Mouse (Mus musculus): ENCODE measurements around the gene Impdh2. TPM values are rescaled to one million over a fixed set of nuclear protein-coding genes. Genes with fewer than 3 reads are reported as not detected.
A peak's percentile ranks its signal among the peaks of the same experiment; 100 is the strongest.

Gene Impdh2
- total and polyA plus RNA-seq, 3 experiments: 405 to 485 (median 483) TPM

DNA sequence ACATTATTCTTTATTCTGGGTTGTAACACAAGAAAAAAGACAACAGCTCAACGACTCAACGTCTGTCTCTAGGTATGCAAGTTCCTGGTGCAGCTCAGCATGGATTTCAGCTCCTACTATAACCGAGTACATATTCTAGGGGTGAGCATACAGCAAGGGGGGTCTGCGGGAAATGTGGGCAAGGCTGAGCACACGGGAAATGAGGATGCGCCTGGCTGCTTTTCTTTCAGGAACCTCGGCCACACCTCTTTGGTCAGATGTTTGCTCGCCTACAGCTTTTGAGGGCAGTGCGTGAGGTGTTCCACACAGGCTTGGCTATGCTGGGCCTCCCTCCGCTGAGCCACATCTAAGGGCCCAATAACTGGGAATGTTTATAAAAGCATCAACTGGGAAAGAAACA lies 12.2 kb downstream of the Impdh2 start:
- Histone ChIP-seq H3K27me3 (replicated peaks) (no peaks in the 10 kb centered on the region), H3K4me1 (ENCODE audit: control insufficient read depth in 1 of 2, insufficient read depth in 2 of 2) (peaks cover 3 to 15% of the 10 kb centered on the region in 2 experiments; a peak in 3 of 4 replicates), H3K4me2 (ENCODE audit: insufficient read depth, low read depth, poor library complexity, severe bottlenecking) (no peak overlapping the region), H3K27ac (ENCODE audit: insufficient read depth, low read depth) (no peak overlapping the region), H3K36me3 (replicated peaks in 1 of 2; ENCODE audit: control insufficient read depth in 1 of 2, insufficient read depth in 1 of 2, low read length in 1 of 2) (peaks cover 39 to 66% of the 10 kb centered on the region in 2 experiments), H3K79me2 (replicated peaks; ENCODE audit: control insufficient read depth, extremely low read depth, insufficient read depth, poor library complexity, severe bottlenecking) (0 out of 2 replicates have a peak, but pooled peaks cover 3% of the 10 kb centered on the region), H3K9me3 (replicated peaks; ENCODE audit: low read length) (no peaks in the 10 kb centered on the region), H3K4me3 (replicated peaks in 1 of 3; ENCODE audit: low read depth in 2 of 3, low read length in 2 of 3, poor library complexity in 1 of 3) (no peak overlapping the region), H3K9ac (ENCODE audit: insufficient read depth, low read depth) (no peak overlapping the region)
- no peak for DNase-seq (ENCODE audit: extremely low read depth)
- in situ Hi-C loops (cut with MboI; ENCODE audit: low pct_ligation_motif_present, low pct_unique_long_range_greater_than_20kb, low sequenced_read_pairs) (no loop called here), dilution Hi-C loops (cut with MboI; ENCODE audit: extremely low pct_ligation_motif_present, extremely low pct_unique_long_range_greater_than_20kb, low sequenced_read_pairs) (no loop called here)
- TF ChIP-seq MEF2A (IDR thresholded peaks at IDR 0.05; ENCODE audit: borderline replicate concordance, low read depth, low read length) (no peak), KAT2A (IDR thresholded peaks at IDR 0.05; ENCODE audit: insufficient replicate concordance, low read length) (no peak), ZKSCAN1 (IDR thresholded peaks at IDR 0.05; ENCODE audit: borderline replicate concordance, low read depth, low read length) (no peak), JUND (conservative IDR thresholded peaks at IDR 0.05; ENCODE audit: low read depth, low read length) (no peak), CHD1 (IDR thresholded peaks at IDR 0.05; ENCODE audit: low read depth, low read length) (no peak), CTCF (conservative IDR thresholded peaks at IDR 0.05 in 1 of 2, IDR thresholded peaks at IDR 0.05 in 1 of 2; ENCODE audit: low read depth in 2 of 2, low read length in 2 of 2) (no peak), TCF12 (IDR thresholded peaks at IDR 0.05; ENCODE audit: low read depth, low read length) (no peak), NRF1 (IDR thresholded peaks at IDR 0.05; ENCODE audit: low read depth, low read length) (no peak)

- 0 out of 2 replicates have a peak, but pooled peaks cover 3% of the 10 kb centered on the region for H3K79me2 ChIP-seq (replicated peaks; ENCODE audit: control insufficient read depth, extremely low read depth, insufficient read depth, poor library complexity, severe bottlenecking)
- H3K4me1 ChIP-seq (ENCODE audit: control insufficient read depth in 1 of 2, insufficient read depth in 2 of 2): peaks cover 7 to 25% of the 10 kb centered on the region in 2 experiments
- DNase-seq (ENCODE audit: extremely low read depth): peak; percentile 65
- in situ Hi-C loops (cut with MboI; ENCODE audit: low pct_ligation_motif_present, low pct_unique_long_range_greater_than_20kb, low sequenced_read_pairs): no loop called here
- H3K9me3 ChIP-seq (replicated peaks; ENCODE audit: low read length): no peaks in the 10 kb centered on the region
- no peaks in the 10 kb centered on the region for H3K27me3 ChIP-seq (replicated peaks)
- dilution Hi-C loops (cut with MboI; ENCODE audit: extremely low pct_ligation_motif_present, extremely low pct_unique_long_range_greater_than_20kb, low sequenced_read_pairs): no loop called here
- H3K4me3 ChIP-seq (replicated peaks in 1 of 3; ENCODE audit: low read depth in 2 of 3, low read length in 2 of 3, poor library complexity in 1 of 3): no peak overlapping the region
- H3K9ac ChIP-seq (ENCODE audit: insufficient read depth, low read depth): no peak overlapping the region
- H3K4me2 ChIP-seq (ENCODE audit: insufficient read depth, low read depth, poor library complexity, severe bottlenecking): no peak overlapping the region
- peaks cover 42 to 80% of the 10 kb centered on the region in 2 experiments for H3K36me3 ChIP-seq (replicated peaks in 1 of 2; ENCODE audit: control insufficient read depth in 1 of 2, insufficient read depth in 1 of 2, low read length in 1 of 2)
- H3K27ac ChIP-seq (ENCODE audit: insufficient read depth, low read depth): no peak overlapping the region
- TF ChIP-seq BHLHE40 (IDR thresholded peaks at IDR 0.05; ENCODE audit: low read depth, low read length) (no peak), EP300 (IDR thresholded peaks at IDR 0.05; ENCODE audit: low read length) (no peak), JUN (IDR thresholded peaks at IDR 0.05; ENCODE audit: insufficient read depth, low read depth, low read length) (no peak), E2F4 (IDR thresholded peaks at IDR 0.05; ENCODE audit: insufficient replicate concordance, low read depth, low read length) (no peak), TCF12 (IDR thresholded peaks at IDR 0.05; ENCODE audit: low read depth, low read length) (no peak), JUND (conservative IDR thresholded peaks at IDR 0.05; ENCODE audit: low read depth, low read length) (no peak), HCFC1 (IDR thresholded peaks at IDR 0.05; ENCODE audit: low read depth, low read length) (no peak), ELF1 (IDR thresholded peaks at IDR 0.05; ENCODE audit: low read depth, low read length) (no peak), NRF1 (IDR thresholded peaks at IDR 0.05; ENCODE audit: low read depth, low read length) (no peak), RCOR1 (conservative IDR thresholded peaks at IDR 0.05; ENCODE audit: low read depth, low read length) (no peak), SMC3 (IDR thresholded peaks at IDR 0.05; ENCODE audit: low read depth, low read length) (peak; percentile 47), UBTF (IDR thresholded peaks at IDR 0.05; ENCODE audit: low read depth, low read length) (no peak), USF2 (conservative IDR thresholded peaks at IDR 0.05; ENCODE audit: low read depth, low read length) (no peak), CTCF (conservative IDR thresholded peaks at IDR 0.05 in 1 of 2, IDR thresholded peaks at IDR 0.05 in 1 of 2; ENCODE audit: low read depth in 2 of 2, low read length in 2 of 2) (peak; percentile 44 to 65; a peak in 3 of 4 replicates), USF1 (IDR thresholded peaks at IDR 0.05; ENCODE audit: low read depth, low read length) (no peak), NELFE (IDR thresholded peaks at IDR 0.05; ENCODE audit: low read depth, low read length) (no peak), POLR2AphosphoS2 (IDR thresholded peaks at IDR 0.05; ENCODE audit: low read depth, low read length) (no peak), GABPA (IDR thresholded peaks at IDR 0.05; ENCODE audit: insufficient replicate concordance, low read depth, low read length) (no peak), CHD1 (IDR thresholded peaks at IDR 0.05; ENCODE audit: low read depth, low read length) (no peak), PAX5 (IDR thresholded peaks at IDR 0.05; ENCODE audit: low read length) (no peak), RAD21 (IDR thresholded peaks at IDR 0.05; ENCODE audit: low read depth, low read length) (peak; percentile 2), TBP (conservative IDR thresholded peaks at IDR 0.05; ENCODE audit: low read depth, low read length) (no peak), KAT2A (IDR thresholded peaks at IDR 0.05; ENCODE audit: insufficient replicate concordance, low read length) (no peak), ZMIZ1 (IDR thresholded peaks at IDR 0.05; ENCODE audit: low read depth, low read length) (no peak), SIN3A (IDR thresholded peaks at IDR 0.05; ENCODE audit: low read length) (0 out of 2 replicates have a peak, but pooled peaks have one; percentile 35), MXI1 (IDR thresholded peaks at IDR 0.05; ENCODE audit: low read depth, low read length) (no peak), IRF4 (IDR thresholded peaks at IDR 0.05; ENCODE audit: low read depth, low read length) (no peak)
These were observed 13.9 kb downstream of the Impdh2 start for GRCm38 (mm10) chr9:108573774-108574690.
